Mouse (Mus musculus) myocyte (in vitro differentiated cells): ENCODE measurements around the gene Slit3. TPM values are rescaled to one million over a fixed set of nuclear protein-coding genes. Genes with fewer than 3 reads are reported as not detected.

ENCODE experiments used
- H3K27me3 ChIP-seq: one replicate; pipeline ENCODE4 v1.6.1; 2011; ENCODE audit not compliant: control insufficient read depth, insufficient read depth, insufficient read length
- H3K36me3 ChIP-seq: one replicate; pipeline ENCODE4 v1.6.1; 2011; ENCODE audit not compliant: control insufficient read depth, insufficient read depth
- H3K4me2 ChIP-seq: one replicate; pipeline ENCODE4 v1.6.1; 2011; ENCODE audit warnings: low read depth, control low read depth
- H3K4me3 ChIP-seq: one replicate; pipeline ENCODE4 v1.5.1; 2011; ENCODE audit warnings: mild to moderate bottlenecking, control low read depth, moderate library complexity
- H3K79me2 ChIP-seq: one replicate; pipeline ENCODE4 v1.6.1; 2011; ENCODE audit not compliant: control insufficient read depth, insufficient read depth
- H3ac ChIP-seq: one replicate; pipeline ENCODE4 v1.6.1; 2011; ENCODE audit not compliant: control insufficient read depth, insufficient read length
- CEBPB ChIP-seq: IDR thresholded peaks from 2 replicates; pipeline ENCODE4 v1.6.1; 2011; ENCODE audit warnings: mild to moderate bottlenecking, moderate library complexity; ENCODE audit not compliant: poor library complexity, insufficient read depth, severe bottlenecking
- E2F4 ChIP-seq: IDR thresholded peaks from one replicate; pipeline ENCODE4 v1.6.1; 2011; ENCODE audit warnings: mild to moderate bottlenecking, control low read depth, moderate library complexity; ENCODE audit not compliant: insufficient read depth
- MAX ChIP-seq: IDR thresholded peaks from one replicate; pipeline ENCODE4 v1.6.1; 2011; ENCODE audit warnings: low read depth, mild to moderate bottlenecking, control low read depth
- MYOD1 ChIP-seq, 3 experiments: IDR thresholded peaks; one replicate each; pipeline ENCODE4 v1.6.1; 2011; ENCODE audit warnings: control low read depth in 2 of 3, low read depth in 2 of 3, mild to moderate bottlenecking in 2 of 3, moderate library complexity in 1 of 3; ENCODE audit not compliant: insufficient read length in 2 of 3, control insufficient read depth in 1 of 3
- MYOG ChIP-seq, 3 experiments: IDR thresholded peaks; one replicate each; pipeline ENCODE4 v1.6.1; 2011; ENCODE audit warnings: control low read depth in 2 of 3, low read depth in 2 of 3, mild to moderate bottlenecking in 2 of 3; ENCODE audit not compliant: insufficient read length in 2 of 3, control insufficient read depth in 1 of 3, insufficient read depth in 1 of 3
- POLR2A ChIP-seq: IDR thresholded peaks from one replicate; pipeline ENCODE4 v1.6.1; 2011; ENCODE audit warnings: low read depth, mild to moderate bottlenecking, control low read depth, moderate library complexity; ENCODE audit not compliant: insufficient read length
- POLR2AphosphoS2 ChIP-seq: IDR thresholded peaks from one replicate; pipeline ENCODE4 v1.6.1; 2011; ENCODE audit warnings: low read depth, control low read depth; ENCODE audit not compliant: insufficient read length
- REST ChIP-seq: IDR thresholded peaks from one replicate; pipeline ENCODE4 v1.6.1; 2011; ENCODE audit warnings: mild to moderate bottlenecking, control low read depth, moderate library complexity; ENCODE audit not compliant: insufficient read depth, insufficient read length
- SRF ChIP-seq: IDR thresholded peaks from one replicate; pipeline ENCODE4 v1.6.1; 2011; ENCODE audit warnings: low read depth; ENCODE audit not compliant: control insufficient read depth, insufficient read length
- TCF12 ChIP-seq: IDR thresholded peaks from one replicate; pipeline ENCODE4 v1.6.1; 2011; ENCODE audit warnings: mild to moderate bottlenecking, control low read depth; ENCODE audit not compliant: poor library complexity, insufficient read depth, severe bottlenecking
- TCF3 ChIP-seq: IDR thresholded peaks from one replicate; pipeline ENCODE4 v1.6.1; 2011; ENCODE audit warnings: low read depth, control low read depth; ENCODE audit not compliant: insufficient read length
- USF1 ChIP-seq: IDR thresholded peaks from one replicate; pipeline ENCODE4 v1.6.1; 2011; ENCODE audit warnings: low read depth, mild to moderate bottlenecking, control low read depth, moderate library complexity
- polyA plus RNA-seq: library from polyadenylated mRNA; unstranded; fragments of >200 nt; fragmentation: generic; extraction: Trizol; gene quantifications from one replicate; pipeline ENCODE4 v1.2.1, GENCODE M21; 2012; ENCODE audit warnings: missing spikeins

The Slit3 gene
- polyA plus RNA-seq, 1 experiment, result not detected

GRCm38 (mm10) chr11:35703471-35703870, 582.4 kb downstream of the Slit3 start:
- Histone ChIP-seq H3K4me2 (no peak overlapping the region), H3K79me2 (no peaks in the 10 kb centered on the region), H3ac (no peak overlapping the region), H3K4me3 (no peak overlapping the region), H3K27me3 (peaks cover 5% of the 10 kb centered on the region), H3K36me3 (no peaks in the 10 kb centered on the region)
- no peak for TF ChIP-seq USF1
- no peak for TF ChIP-seq TCF12
- no peak for TF ChIP-seq TCF3
- no peak for TF ChIP-seq CEBPB
- no peak for TF ChIP-seq MYOG (IDR thresholded peaks at IDR 0.05; ENCODE audit: control insufficient read depth in 1 of 3, insufficient read depth in 1 of 3, insufficient read length in 2 of 3, low read depth in 2 of 3)
- no peak for TF ChIP-seq REST

DNA sequence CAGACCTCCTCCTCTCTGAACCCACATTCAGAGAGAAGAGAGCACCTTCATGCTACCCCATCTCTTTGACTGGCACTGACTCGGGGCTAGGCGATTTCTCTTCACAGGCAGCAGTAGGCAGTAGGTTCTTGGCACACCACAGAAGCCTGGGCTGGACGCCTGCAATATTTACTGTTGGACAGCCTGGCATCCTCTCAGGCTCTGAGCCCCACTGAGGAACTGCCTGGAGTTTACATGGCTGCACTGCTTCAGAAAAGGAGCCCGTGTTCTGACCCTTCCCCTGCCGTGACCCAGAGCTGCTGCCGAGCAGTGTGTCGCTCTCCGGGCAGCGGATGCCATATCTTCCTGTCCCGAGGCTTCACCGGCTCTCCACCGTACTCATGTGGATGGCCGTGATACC, 583.4 kb downstream of the Slit3 start:
- H3K4me2 ChIP-seq, result no peak overlapping the region
- no peak for TF ChIP-seq TCF3
- TF ChIP-seq REST, result no peak
- H3ac ChIP-seq, result no peak overlapping the region
- peaks cover 5% of the 10 kb centered on the region for H3K27me3 ChIP-seq
- no peak overlapping the region for H3K4me3 ChIP-seq
- no peaks in the 10 kb centered on the region for H3K36me3 ChIP-seq
- no peaks in the 10 kb centered on the region for H3K79me2 ChIP-seq

GRCm38 (mm10) chr11:35704927-35705326, 583.9 kb downstream of the Slit3 start:
- Histone ChIP-seq H3ac (no peak overlapping the region), H3K79me2 (no peaks in the 10 kb centered on the region), H3K36me3 (no peaks in the 10 kb centered on the region), H3K4me3 (no peak overlapping the region), H3K27me3 (peaks cover 5% of the 10 kb centered on the region), H3K4me2 (no peak overlapping the region)
- no peak for TF ChIP-seq USF1
- TF ChIP-seq E2F4, result no peak
- TF ChIP-seq REST, result no peak
- no peak for TF ChIP-seq POLR2A
- TF ChIP-seq MYOG (IDR thresholded peaks at IDR 0.05; ENCODE audit: control insufficient read depth in 1 of 3, insufficient read depth in 1 of 3, insufficient read length in 2 of 3, low read depth in 2 of 3), result no peak

DNA sequence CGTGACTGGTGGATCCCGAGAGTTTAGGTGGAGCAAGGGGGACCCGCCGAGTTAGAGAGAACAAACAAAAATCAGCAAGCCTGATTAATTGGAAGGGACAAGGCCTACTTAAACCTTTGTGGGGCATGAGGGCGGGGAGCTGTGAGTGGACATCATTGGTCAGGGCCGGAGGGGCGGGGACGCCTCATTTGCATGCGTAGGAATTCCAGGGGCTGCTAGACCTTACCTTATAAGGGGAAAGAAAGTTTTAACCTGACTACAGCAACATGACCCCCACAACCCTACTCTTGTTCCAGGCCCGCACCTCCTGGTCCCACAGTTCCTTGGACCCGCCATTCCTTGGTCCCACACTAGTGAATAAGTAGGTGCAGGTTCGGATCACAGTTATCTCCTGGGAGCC, 586.4 kb downstream of the Slit3 start:
- H3K79me2 ChIP-seq, result no peaks in the 10 kb centered on the region
- H3K4me3 ChIP-seq, result no peak overlapping the region
- H3K27me3 ChIP-seq, result no peaks in the 10 kb centered on the region
- no peak overlapping the region for H3ac ChIP-seq
- TF ChIP-seq MAX (no peak), TCF12 (no peak), MYOG (IDR thresholded peaks at IDR 0.05; ENCODE audit: control insufficient read depth in 1 of 3, insufficient read depth in 1 of 3, insufficient read length in 2 of 3, low read depth in 2 of 3) (no peak), POLR2A (no peak), SRF (no peak), CEBPB (no peak), POLR2AphosphoS2 (no peak), TCF3 (no peak), USF1 (no peak), MYOD1 (IDR thresholded peaks at IDR 0.05; ENCODE audit: control insufficient read depth in 1 of 3, insufficient read length in 2 of 3, low read depth in 2 of 3) (no peak), E2F4 (no peak), REST (no peak)
- no peak overlapping the region for H3K4me2 ChIP-seq
- H3K36me3 ChIP-seq, result no peaks in the 10 kb centered on the region

- H3K4me3 ChIP-seq, result no peak overlapping the region
- H3K27me3 ChIP-seq, result no peaks in the 10 kb centered on the region
- H3K36me3 ChIP-seq, result no peaks in the 10 kb centered on the region
- TF ChIP-seq E2F4 (no peak), MAX (no peak), MYOD1 (IDR thresholded peaks at IDR 0.05; ENCODE audit: control insufficient read depth in 1 of 3, insufficient read length in 2 of 3, low read depth in 2 of 3) (no peak), TCF12 (no peak), POLR2AphosphoS2 (no peak), REST (no peak), USF1 (no peak), SRF (no peak), TCF3 (no peak), MYOG (IDR thresholded peaks at IDR 0.05; ENCODE audit: control insufficient read depth in 1 of 3, insufficient read depth in 1 of 3, insufficient read length in 2 of 3, low read depth in 2 of 3) (no peak), POLR2A (no peak), CEBPB (no peak)
- no peak overlapping the region for H3K4me2 ChIP-seq
- H3ac ChIP-seq, result no peak overlapping the region
- H3K79me2 ChIP-seq, result no peaks in the 10 kb centered on the region
Measured at GRCm38 (mm10) chr11:35711314-35711713, 590.3 kb downstream of the Slit3 start.

DNA sequence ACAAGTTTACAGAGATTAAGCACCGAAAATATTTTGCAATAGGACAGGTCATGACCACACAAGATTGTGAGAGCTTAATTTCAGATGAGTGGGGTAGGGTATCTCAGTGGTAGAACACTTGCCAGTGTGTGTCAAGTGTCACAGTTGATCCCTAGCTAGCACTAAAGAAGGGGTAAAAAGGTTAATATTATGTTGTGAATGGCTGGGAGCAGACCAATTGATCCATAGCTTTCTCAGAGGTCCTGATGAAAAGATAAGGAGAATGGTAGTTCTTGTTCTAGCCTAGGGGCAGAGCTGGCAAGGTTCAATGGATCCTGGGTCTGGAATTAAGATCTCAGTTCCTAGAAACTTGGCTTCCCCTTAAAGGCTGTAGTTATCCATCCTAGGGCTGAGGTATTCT, 597.9 kb downstream of the Slit3 start:
- no peak overlapping the region for H3K4me3 ChIP-seq
- H3ac ChIP-seq, result no peak overlapping the region
- no peaks in the 10 kb centered on the region for H3K27me3 ChIP-seq
- H3K79me2 ChIP-seq, result no peaks in the 10 kb centered on the region
- TF ChIP-seq MYOD1 (IDR thresholded peaks at IDR 0.05; ENCODE audit: control insufficient read depth in 1 of 3, insufficient read length in 2 of 3, low read depth in 2 of 3) (no peak), TCF3 (no peak), POLR2AphosphoS2 (no peak), TCF12 (no peak), MYOG (IDR thresholded peaks at IDR 0.05; ENCODE audit: control insufficient read depth in 1 of 3, insufficient read depth in 1 of 3, insufficient read length in 2 of 3, low read depth in 2 of 3) (no peak), SRF (no peak), MAX (no peak), REST (no peak), USF1 (no peak), POLR2A (no peak), CEBPB (no peak), E2F4 (no peak)
- no peak overlapping the region for H3K4me2 ChIP-seq
- H3K36me3 ChIP-seq, result no peaks in the 10 kb centered on the region
